Mouse (Mus musculus) hindlimb bud, embryonic 11.5 days (tissue): ENCODE results near the gene Plch2.

Experiments used
- DNase-seq: peaks from one replicate; pipeline ENCODE4 v3.0.0-alpha.2; 2012; ENCODE audit warnings: low read depth, low spot score; ENCODE audit errors: extremely low spot score

Gene Plch2

DNA sequence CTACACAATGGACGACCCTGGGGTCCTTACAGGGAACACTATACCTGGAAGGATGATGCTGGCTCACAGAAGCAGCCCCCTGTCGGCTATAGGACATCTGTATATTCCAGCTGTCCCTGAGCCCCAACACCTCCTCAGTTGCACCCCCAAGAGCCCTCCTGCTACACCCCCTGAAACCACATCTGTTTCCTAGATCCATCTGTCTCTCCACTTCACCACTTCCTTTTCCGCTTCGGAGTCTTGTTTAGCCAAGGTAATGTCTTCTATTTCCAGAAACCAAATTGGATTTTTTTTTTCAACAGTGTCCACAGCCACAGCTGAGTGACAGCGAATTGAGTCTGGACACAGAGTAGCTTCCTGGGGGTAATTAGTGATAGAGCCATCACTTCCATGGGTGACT, 57.2 kb downstream of the Plch2 start:
- no peak for DNase-seq

DNA sequence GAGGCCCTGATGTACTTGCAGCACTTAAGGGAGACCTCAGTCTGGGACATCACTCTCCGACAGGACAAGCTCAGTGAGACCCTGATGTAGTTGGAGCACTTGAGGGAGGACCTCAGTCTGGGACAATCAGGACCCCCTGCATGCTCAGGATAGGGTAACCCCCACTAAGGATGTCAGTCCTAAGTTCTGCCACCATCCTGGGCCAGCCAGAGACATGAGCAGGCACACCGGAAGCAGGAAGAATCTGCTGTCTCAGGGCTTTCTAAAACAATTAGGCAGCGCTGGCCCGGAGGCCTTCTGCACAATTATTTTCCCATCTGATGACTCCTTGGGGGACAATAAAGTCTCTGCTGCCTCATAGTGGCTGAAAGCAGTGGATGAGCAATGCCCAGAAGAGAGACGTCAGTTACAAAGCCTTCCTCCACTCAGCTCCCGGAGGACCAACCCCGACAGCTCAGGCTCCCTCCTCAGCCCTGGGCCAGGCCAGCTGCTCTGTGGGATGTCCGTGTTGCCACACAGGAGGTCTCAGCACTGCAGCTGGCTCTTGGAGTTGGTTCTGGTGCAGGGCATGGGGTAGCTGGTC, 59.9 kb downstream of the Plch2 start:
- no peak for DNase-seq

- DNase-seq: no peak
Measured at GRCm38 (mm10) chr4:154994876-154995275, 61.7 kb downstream of the Plch2 start.

- DNase-seq: no peak
Measured at GRCm38 (mm10) chr4:154986750-154987149, 69.8 kb downstream of the Plch2 start.

GRCm38 (mm10) chr4:154986096-154986495, 70.5 kb downstream of the Plch2 start:
- no peak for DNase-seq

DNA sequence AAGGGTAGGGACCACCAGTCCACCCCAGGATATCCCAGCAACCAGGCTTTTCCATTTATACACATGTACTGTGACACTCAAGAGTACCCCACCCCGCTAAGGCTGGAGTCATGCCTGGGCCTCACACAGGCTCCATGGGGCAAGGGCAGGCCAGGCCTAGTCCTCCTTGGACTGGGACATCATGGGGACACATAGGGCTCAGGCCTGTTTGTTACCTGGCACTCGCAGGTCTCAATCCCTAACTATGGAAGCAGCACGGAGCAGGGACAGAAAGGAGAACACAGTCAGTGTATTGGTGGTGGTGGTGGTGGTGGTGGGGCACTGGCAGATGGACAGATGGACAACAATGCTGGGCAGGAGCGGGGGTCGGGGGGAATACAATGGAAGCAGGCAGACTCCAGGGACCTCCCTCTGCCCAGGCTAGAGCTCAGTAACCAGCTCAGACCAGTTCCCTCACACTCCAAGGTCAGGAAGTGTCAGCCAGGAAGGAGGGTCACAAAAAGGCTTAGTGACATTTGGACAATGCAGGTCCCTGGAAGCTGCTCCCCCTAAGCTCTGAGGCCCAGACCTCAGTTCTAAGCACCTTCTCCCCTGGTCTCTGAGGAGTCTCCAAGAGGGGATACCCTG, 71.3 kb downstream of the Plch2 start:
- DNase-seq: no peak

- DNase-seq: no peak
Measured at GRCm38 (mm10) chr4:154983767-154984166, 72.8 kb downstream of the Plch2 start.

- no peak for DNase-seq
Measured at GRCm38 (mm10) chr4:154982247-154983120, 74.1 kb downstream of the Plch2 start.

- no peak for DNase-seq
Measured at GRCm38 (mm10) chr4:154981530-154981929, 75.1 kb downstream of the Plch2 start.

DNA sequence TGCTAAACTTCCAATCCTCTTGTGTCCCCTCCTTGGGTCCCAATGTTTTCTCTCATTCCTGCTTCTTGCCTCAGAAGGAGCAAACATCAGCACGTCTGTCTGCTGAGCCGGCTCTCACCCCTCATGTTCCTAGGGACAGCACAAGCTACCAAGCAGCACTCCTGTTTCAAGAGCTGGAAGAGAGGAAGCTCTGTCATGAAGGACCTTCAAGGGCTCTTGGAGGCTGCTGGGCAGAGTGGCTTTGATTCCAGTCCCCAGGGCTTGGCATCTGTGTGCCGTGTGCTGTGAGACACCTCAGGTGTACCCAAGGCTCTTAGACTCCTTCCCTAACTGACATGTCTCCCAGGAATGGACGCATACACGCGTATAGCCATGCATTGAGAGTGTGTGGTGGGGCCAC, 75.5 kb downstream of the Plch2 start:
- no peak for DNase-seq

- DNase-seq: no peak
Measured at GRCm38 (mm10) chr4:154980110-154980509, 76.5 kb downstream of the Plch2 start.

DNA sequence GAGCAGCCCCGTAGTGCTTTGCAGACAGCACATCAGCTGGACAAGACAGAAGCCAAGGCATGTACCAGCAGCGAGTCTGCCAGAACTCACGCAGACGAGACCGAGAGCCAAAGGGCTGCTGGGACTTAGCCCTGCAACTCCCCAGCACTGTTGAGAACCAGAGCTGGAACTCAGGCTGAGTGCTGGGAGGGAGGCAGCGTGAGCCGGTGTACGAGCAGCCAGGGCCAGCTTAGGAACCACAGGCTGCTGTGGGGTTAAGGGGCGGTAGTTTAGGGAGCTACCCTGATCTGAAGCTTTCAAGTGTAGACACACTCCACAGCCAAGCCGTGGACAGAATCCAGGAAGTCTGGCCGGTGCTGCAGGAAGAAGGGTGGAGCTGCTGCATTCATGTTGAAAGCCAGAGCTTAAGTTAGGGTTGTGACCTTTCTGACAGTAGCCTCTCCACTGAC, 82.4 kb downstream of the Plch2 start:
- DNase-seq: no peak

DNA sequence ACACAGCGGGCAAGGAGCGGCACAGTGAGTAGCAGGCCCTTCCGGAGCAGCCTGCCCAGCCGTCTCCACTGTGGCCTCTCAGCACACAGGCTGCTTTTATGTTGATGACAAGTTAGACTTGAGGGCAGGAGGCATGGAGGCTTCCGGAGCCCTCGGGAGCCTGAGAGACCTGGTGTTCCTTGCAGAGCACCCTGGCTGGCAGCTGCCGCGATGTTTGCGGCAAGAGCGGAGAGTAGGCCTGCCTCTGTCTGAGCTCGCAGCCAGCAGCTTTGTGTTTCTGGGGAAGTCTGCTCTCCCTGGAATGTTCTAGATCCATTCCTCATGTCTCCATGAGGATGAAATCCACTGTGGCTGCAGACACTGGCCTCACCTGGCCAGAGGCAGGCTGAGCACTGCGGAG, 84.0 kb downstream of the Plch2 start:
- DNase-seq: no peak

GRCm38 (mm10) chr4:154967173-154967572, 89.4 kb downstream of the Plch2 start:
- no peak for DNase-seq

GRCm38 (mm10) chr4:154965856-154966255, 90.7 kb downstream of the Plch2 start:
- no peak for DNase-seq

DNA sequence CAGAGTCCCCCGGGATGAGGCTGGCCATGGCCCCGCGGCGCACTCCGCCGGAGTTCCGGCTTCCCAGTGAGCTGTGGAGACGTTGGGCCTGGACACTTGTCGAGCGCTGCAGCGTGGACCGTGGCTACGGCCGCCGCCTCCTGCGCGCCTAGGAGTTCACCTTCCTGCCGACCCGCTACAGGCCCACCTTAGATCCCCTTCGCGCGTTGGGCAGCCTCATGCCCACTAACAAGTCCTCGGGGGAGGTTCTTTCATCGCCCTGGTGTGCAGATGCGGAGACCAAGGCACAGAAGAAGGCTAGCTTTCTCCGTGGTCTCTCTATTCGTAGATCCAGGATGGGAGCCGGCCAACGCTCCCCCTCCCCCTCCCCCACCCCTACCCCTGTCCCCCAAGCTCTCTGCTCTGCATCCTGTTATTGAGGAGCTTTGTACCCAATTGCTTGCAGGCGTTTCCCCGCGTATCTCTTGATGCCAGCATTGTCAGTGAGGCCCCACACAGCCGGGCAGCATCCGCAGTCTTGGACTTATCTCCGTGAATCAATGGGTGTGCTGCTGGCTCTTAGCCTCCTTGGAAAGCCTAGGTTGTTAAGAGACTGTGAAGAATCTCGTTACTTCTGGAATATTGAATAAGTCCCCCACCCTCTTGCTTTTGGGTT, 91.9 kb downstream of the Plch2 start:
- DNase-seq: no peak

GRCm38 (mm10) chr4:154963901-154964580, 92.5 kb downstream of the Plch2 start, which contains the start of gene Pank4:
Pank4 (plus strand) TSS chr4:154964123.
- DNase-seq: no peak

DNA sequence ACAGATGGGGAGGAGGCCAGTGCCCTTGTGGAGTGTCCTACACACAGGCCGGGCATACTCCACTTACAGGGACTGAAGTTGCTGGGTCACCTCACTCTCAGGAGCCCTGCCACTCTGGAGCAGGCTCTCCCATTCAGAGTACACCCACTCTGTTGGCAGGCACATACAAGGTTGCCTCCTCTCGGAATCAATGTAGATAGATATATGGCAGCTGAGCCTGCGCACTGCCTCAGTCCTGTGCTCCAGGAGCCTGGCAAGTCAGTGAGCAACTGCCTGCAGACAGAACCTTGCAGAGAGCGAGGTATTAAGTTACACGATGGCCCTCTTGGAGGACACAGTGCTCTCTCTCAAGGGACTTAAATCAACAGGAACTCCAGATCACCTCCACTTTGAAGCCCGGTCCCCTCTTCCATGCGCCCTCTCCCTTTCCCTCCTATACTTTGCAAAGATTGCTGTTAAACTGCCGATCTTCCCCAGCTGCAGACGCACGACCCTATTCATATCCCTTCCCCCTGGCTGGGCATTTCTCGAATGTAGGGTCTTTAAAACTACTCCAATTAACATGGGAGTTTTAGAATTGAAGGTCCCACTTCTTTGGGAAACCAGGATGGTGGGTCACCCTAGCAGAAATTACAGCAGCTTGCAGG, 93.3 kb downstream of the Plch2 start:
- DNase-seq: no peak

DNA sequence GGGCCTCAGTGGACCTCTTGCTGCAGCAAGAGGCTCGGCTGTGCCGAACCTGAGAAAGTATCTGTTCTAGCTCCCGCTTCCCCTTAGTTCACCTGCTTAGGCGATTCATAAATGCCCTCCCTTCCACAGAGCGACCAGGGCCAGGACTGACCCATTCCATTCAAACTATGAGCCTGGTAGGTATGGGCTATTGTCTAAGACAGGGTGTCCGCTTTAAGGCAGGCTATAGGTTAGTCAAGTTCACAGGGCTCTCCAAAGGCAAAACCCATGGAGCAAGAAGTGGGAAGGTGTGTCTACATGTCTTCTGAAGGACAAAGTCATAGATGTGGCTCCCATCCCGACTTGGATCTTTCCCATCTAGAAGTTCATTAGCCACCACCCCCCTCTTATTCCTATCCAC, 93.9 kb downstream of the Plch2 start:
- no peak for DNase-seq

GRCm38 (mm10) chr4:154961911-154962310, 94.7 kb downstream of the Plch2 start:
- no peak for DNase-seq
